Mouse (Mus musculus) Patski (cell line): ENCODE results near the gene 9130230L23Rik. TPM values are rescaled to one million over a fixed set of nuclear protein-coding genes. Genes with fewer than 3 reads are reported as not detected.

ENCODE experiments used
- ATAC-seq: fragments of 100-300 bp; one replicate; pipeline ENCODE4 v1.8.0; 2021
- CTCF ChIA-PET: fragments of 350-600 bp; sonication (Branson Sonifier 250); formaldehyde crosslinking; loops from one replicate; lab custom pipeline; 2022; ENCODE audit warnings: inconsistent platforms; lab: Charles Lee
- POLR2A ChIA-PET: fragments of 350-600 bp; sonication (Branson Sonifier 250); formaldehyde crosslinking; loops from one replicate; lab custom pipeline; 2022; ENCODE audit warnings: antibody characterized with exemption, inconsistent platforms; lab: Charles Lee
- DNase-seq: peaks from one replicate; pipeline ENCODE4 v3.0.0-alpha.2; 2011; ENCODE audit warnings: low read depth, low spot score
- H3K27me3 ChIP-seq: fragments of 371-371 bp; one replicate; pipeline ENCODE4 v1.5.1; 2021
- CTCF ChIP-seq: fragments of 100-300 bp; IDR thresholded peaks from one replicate; pipeline ENCODE4 v1.5.1; 2021
- in situ Hi-C: fragments of 300-500 bp; cut with MboI; formaldehyde crosslinking; loops from 3 replicates; pipeline ENCODE4 v1.11.1; 2018; ENCODE audit warnings: low pct_unique_long_range_greater_than_20kb, mixed read lengths
- polyA plus RNA-seq: library from polyadenylated mRNA; unstranded; gene quantifications from one replicate; pipeline ENCODE4 v1.2.3, GENCODE M21; 2021

9130230L23Rik gene
- polyA plus RNA-seq, 1 experiment from 2014 or later: not detected

GRCm38 (mm10) chr5:65986426-65986825, 17.7 kb downstream of the 9130230L23Rik start:
- ChIA-PET CTCF (interaction anchor here (1.2 kb wide), 2 partner anchors 9 to 256 kb away, joined by 3 read pairs; no protein-coding TSS in a partner anchor), POLR2A (no interaction called here)
- DNase-seq (no peak), ATAC-seq (no peak)
- H3K27me3 ChIP-seq: no peaks in the 10 kb centered on the region
- TF ChIP-seq CTCF: no peak
- in situ Hi-C loops: no loop called here

GRCm38 (mm10) chr5:65975731-65976130, 28.4 kb downstream of the 9130230L23Rik start:
- ATAC-seq: no peak
- H3K27me3 ChIP-seq: no peaks in the 10 kb centered on the region
- no peak for TF ChIP-seq CTCF
- in situ Hi-C loops: no loop called here
- CTCF ChIA-PET: no interaction called here
- no peak for DNase-seq
- POLR2A ChIA-PET: no interaction called here

GRCm38 (mm10) chr5:65973189-65973588, 30.9 kb downstream of the 9130230L23Rik start:
- CTCF ChIA-PET: no interaction called here
- DNase-seq: no peak
- ATAC-seq: no peak
- TF ChIP-seq CTCF: no peak
- H3K27me3 ChIP-seq: no peaks in the 10 kb centered on the region
- in situ Hi-C loops: loop anchor here (25.0 kb wide), 1 partner anchor 264 kb away; no protein-coding TSS in a partner anchor
- POLR2A ChIA-PET: no interaction called here

GRCm38 (mm10) chr5:65968004-65968403, 36.1 kb downstream of the 9130230L23Rik start:
- DNase-seq (no peak), ATAC-seq (no peak)
- in situ Hi-C loops: loop anchor here (5.0 to 25.0 kb wide), 2 partner anchors 109 to 269 kb away; no protein-coding TSS in a partner anchor
- no peaks in the 10 kb centered on the region for H3K27me3 ChIP-seq
- POLR2A ChIA-PET: no interaction called here
- CTCF ChIA-PET: interaction anchor here (1.5 kb wide), 1 partner anchor 26 kb away, joined by 3 read pairs; no protein-coding TSS in a partner anchor
- TF ChIP-seq CTCF: no peak

- POLR2A ChIA-PET: no interaction called here
- CTCF ChIA-PET: interaction anchor here (1.1 to 2.0 kb wide), 2 partner anchors 12 to 15 kb away, joined by 3 to 7 read pairs; no protein-coding TSS in a partner anchor
- ATAC-seq (no peak), DNase-seq (no peak)
- TF ChIP-seq CTCF: no peak
- H3K27me3 ChIP-seq: no peaks in the 10 kb centered on the region
- in situ Hi-C loops: loop anchor here (5.0 to 25.0 kb wide), 2 partner anchors 110 to 270 kb away; no protein-coding TSS in a partner anchor
These were observed 37.0 kb downstream of the 9130230L23Rik start for GRCm38 (mm10) chr5:65967091-65967490.

GRCm38 (mm10) chr5:65965771-65966279, 38.3 kb downstream of the 9130230L23Rik start:
- H3K27me3 ChIP-seq: no peaks in the 10 kb centered on the region
- no peak for DNase-seq
- CTCF ChIA-PET: interaction anchor here (2.0 kb wide), 1 partner anchor 14 kb away, joined by 7 read pairs; no protein-coding TSS in a partner anchor
- no peak for TF ChIP-seq CTCF
- no peak for ATAC-seq
- POLR2A ChIA-PET: interaction anchor here (0.6 kb wide), 1 partner anchor 15 kb away, joined by 4 read pairs; no protein-coding TSS in a partner anchor
- in situ Hi-C loops: loop anchor here (5.0 to 25.0 kb wide), 2 partner anchors 111 to 271 kb away; no protein-coding TSS in a partner anchor

GRCm38 (mm10) chr5:65963291-65963690, 40.8 kb downstream of the 9130230L23Rik start:
- no peaks in the 10 kb centered on the region for H3K27me3 ChIP-seq
- CTCF ChIA-PET: interaction anchor here (1.0 to 1.6 kb wide), 3 partner anchors 8 to 13 kb away, joined by 3 to 4 read pairs (median 3); no protein-coding TSS in a partner anchor
- DNase-seq: no peak
- POLR2A ChIA-PET: interaction anchor here (0.6 kb wide), 1 partner anchor 1038 kb away, joined by 3 read pairs; no protein-coding TSS in a partner anchor
- no peak for TF ChIP-seq CTCF
- ATAC-seq: no peak
- in situ Hi-C loops: loop anchor here (25.0 kb wide), 1 partner anchor 274 kb away; no protein-coding TSS in a partner anchor

- in situ Hi-C loops: loop anchor here (25.0 kb wide), 1 partner anchor 277 kb away; no protein-coding TSS in a partner anchor
- H3K27me3 ChIP-seq: no peaks in the 10 kb centered on the region
- ChIA-PET CTCF (no interaction called here), POLR2A (no interaction called here)
- no peak for TF ChIP-seq CTCF
- ATAC-seq: no peak
- no peak for DNase-seq
These were observed 43.5 kb downstream of the 9130230L23Rik start for GRCm38 (mm10) chr5:65960597-65960950.

- CTCF ChIA-PET: no interaction called here
- in situ Hi-C loops: loop anchor here (25.0 kb wide), 1 partner anchor 277 kb away; no protein-coding TSS in a partner anchor
- ATAC-seq (no peak), DNase-seq (no peak)
- POLR2A ChIA-PET: no interaction called here
- H3K27me3 ChIP-seq: no peaks in the 10 kb centered on the region
- TF ChIP-seq CTCF: peak; percentile 35
These were observed 44.0 kb downstream of the 9130230L23Rik start for GRCm38 (mm10) chr5:65959893-65960596.

GRCm38 (mm10) chr5:65958597-65958996, 45.5 kb downstream of the 9130230L23Rik start:
- TF ChIP-seq CTCF: peak; percentile 74
- in situ Hi-C loops: loop anchor here (25.0 kb wide), 1 partner anchor 279 kb away; no protein-coding TSS in a partner anchor
- POLR2A ChIA-PET: no interaction called here
- ATAC-seq (no peak), DNase-seq (no peak)
- CTCF ChIA-PET: no interaction called here
- no peaks in the 10 kb centered on the region for H3K27me3 ChIP-seq
